Mouse (Mus musculus): ENCODE measurements around the gene Lrmda. TPM values are rescaled to one million over a fixed set of nuclear protein-coding genes. Genes with fewer than 3 reads are reported as not detected.
"Not testable (repeated sequence)": the region's sequence is repeated elsewhere in the genome, so short reads cannot be mapped to it uniquely, and the experiment has no call there.

The Lrmda gene
- polyA plus RNA-seq, 1 experiment from 2014 or later, result 0.20 TPM

DNA sequence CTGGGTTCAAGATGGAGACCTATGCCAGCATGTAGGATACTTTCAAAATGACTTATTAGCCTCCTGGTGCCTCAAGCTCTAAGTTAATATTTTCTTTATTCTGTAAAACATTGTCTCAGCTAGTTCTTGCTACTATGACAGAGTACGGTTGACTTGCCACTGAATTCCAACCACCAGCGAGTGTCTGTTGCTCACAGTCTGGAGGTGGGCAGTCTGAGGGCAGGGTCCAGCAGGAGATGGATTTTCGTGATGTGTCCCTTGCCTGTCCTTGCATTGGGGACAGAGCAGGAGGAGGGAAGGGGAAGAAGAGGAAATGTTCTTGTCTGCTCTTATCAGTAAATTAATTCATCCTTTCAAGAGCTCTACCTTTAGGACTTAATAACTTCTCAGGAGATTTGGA, 559.5 kb downstream of the Lrmda start:
- ATAC-seq (ENCODE audit: insufficient number of reproducible peaks, low FRiP score, low TSS enrichment, low read depth), result no peak
- Histone ChIP-seq H3K4me3 (ENCODE audit: low read depth, low read length) (no peak overlapping the region), H3K27ac (replicated peaks; ENCODE audit: low read depth, low read length) (no peak overlapping the region), H3K27me3 (ENCODE audit: control insufficient read depth, insufficient read depth, low read length) (0 out of 2 replicates have a peak, but pooled peaks cover 4% of the 10 kb centered on the region), H3K4me2 (ENCODE audit: low read depth, severe bottlenecking) (no peak overlapping the region), H3K36me3 (ENCODE audit: control insufficient read depth, insufficient read depth, low read length) (no peaks in the 10 kb centered on the region), H3K9ac (ENCODE audit: low read length) (no peak overlapping the region), H3K9me3 (ENCODE audit: control insufficient read depth, low read length) (no peaks in the 10 kb centered on the region), H3K4me1 (ENCODE audit: control insufficient read depth, insufficient read depth, low read length) (peaks cover 25% of the 10 kb centered on the region)
- 83% methylated on average over 3 of the region's 3 CpGs for WGBS
- no peak for DNase-seq (ENCODE audit: low spot score)

GRCm38 (mm10) chr14:22582065-22582464, 562.6 kb downstream of the Lrmda start:
- ATAC-seq (ENCODE audit: insufficient number of reproducible peaks, low FRiP score, low TSS enrichment, low read depth), result no peak
- H3K4me3 ChIP-seq (ENCODE audit: low read depth, low read length), result no peak overlapping the region
- WGBS, result 93% methylated on average over 9 of the region's 9 CpGs

DNA sequence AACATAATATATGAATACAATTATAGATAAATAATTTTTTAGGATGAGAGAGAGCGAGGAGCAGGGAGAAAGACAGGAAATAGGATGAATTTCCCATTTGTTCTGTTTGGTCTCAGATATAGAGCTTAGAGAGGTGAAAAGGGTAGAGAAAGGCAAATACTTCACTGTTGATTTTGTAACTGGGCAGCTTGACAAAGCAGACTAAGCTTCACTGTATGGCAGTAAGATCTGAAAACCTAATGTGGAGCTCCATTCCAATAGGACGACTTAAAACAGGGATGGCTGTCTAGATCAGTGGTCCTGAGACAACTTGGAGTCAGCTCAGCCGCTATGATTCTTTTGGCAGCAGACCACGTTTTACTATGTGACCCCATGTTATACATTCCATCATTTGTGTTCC, 566.8 kb downstream of the Lrmda start:
- H3K9ac ChIP-seq (ENCODE audit: low read length), result no peak overlapping the region
- DNase-seq (ENCODE audit: low spot score), result no peak
- no peaks in the 10 kb centered on the region for H3K36me3 ChIP-seq (ENCODE audit: control insufficient read depth, insufficient read depth, low read length)
- H3K27ac ChIP-seq (replicated peaks; ENCODE audit: low read depth, low read length), result no peak overlapping the region
- ATAC-seq (ENCODE audit: insufficient number of reproducible peaks, low FRiP score, low TSS enrichment, low read depth), result no peak
- WGBS, result 84% methylated on average over 4 of the region's 4 CpGs
- no peak overlapping the region for H3K4me3 ChIP-seq (ENCODE audit: low read depth, low read length)
- H3K4me2 ChIP-seq (ENCODE audit: low read depth, severe bottlenecking), result no peak overlapping the region
- peaks cover 20% of the 10 kb centered on the region for H3K4me1 ChIP-seq (ENCODE audit: control insufficient read depth, insufficient read depth, low read length)
- no peaks in the 10 kb centered on the region for H3K9me3 ChIP-seq (ENCODE audit: control insufficient read depth, low read length)
- H3K27me3 ChIP-seq (ENCODE audit: control insufficient read depth, insufficient read depth, low read length), result no peaks in the 10 kb centered on the region

More at GRCm38 (mm10) chr14:22582065-22582464, 562.6 kb downstream of the Lrmda start:
- H3K27ac ChIP-seq (replicated peaks; ENCODE audit: low read depth, low read length), result no peak overlapping the region
- H3K4me2 ChIP-seq (ENCODE audit: low read depth, severe bottlenecking), result no peak overlapping the region
- no peaks in the 10 kb centered on the region for H3K36me3 ChIP-seq (ENCODE audit: control insufficient read depth, insufficient read depth, low read length)
- no peaks in the 10 kb centered on the region for H3K9me3 ChIP-seq (ENCODE audit: control insufficient read depth, low read length)
- H3K27me3 ChIP-seq (ENCODE audit: control insufficient read depth, insufficient read depth, low read length), result 0 out of 2 replicates have a peak, but pooled peaks cover 2% of the 10 kb centered on the region
- H3K4me1 ChIP-seq (ENCODE audit: control insufficient read depth, insufficient read depth, low read length), result peaks cover 6% of the 10 kb centered on the region
- no peak overlapping the region for H3K9ac ChIP-seq (ENCODE audit: low read length)
- DNase-seq (ENCODE audit: low spot score), result no peak

GRCm38 (mm10) chr14:22586796-22587195, 567.3 kb downstream of the Lrmda start:
- no peaks in the 10 kb centered on the region for H3K9me3 ChIP-seq (ENCODE audit: control insufficient read depth, low read length)
- H3K4me1 ChIP-seq (ENCODE audit: control insufficient read depth, insufficient read depth, low read length), result peaks cover 25% of the 10 kb centered on the region
- DNase-seq (ENCODE audit: low spot score) (no peak), ATAC-seq (ENCODE audit: insufficient number of reproducible peaks, low FRiP score, low TSS enrichment, low read depth) (no peak)
- H3K4me2 ChIP-seq (ENCODE audit: low read depth, severe bottlenecking), result no peak overlapping the region
- no peak overlapping the region for H3K9ac ChIP-seq (ENCODE audit: low read length)
- H3K36me3 ChIP-seq (ENCODE audit: control insufficient read depth, insufficient read depth, low read length), result no peaks in the 10 kb centered on the region
- H3K27me3 ChIP-seq (ENCODE audit: control insufficient read depth, insufficient read depth, low read length), result no peaks in the 10 kb centered on the region
- 88% methylated on average over 4 of the region's 4 CpGs for WGBS
- H3K4me3 ChIP-seq (ENCODE audit: low read depth, low read length), result no peak overlapping the region
- no peak overlapping the region for H3K27ac ChIP-seq (replicated peaks; ENCODE audit: low read depth, low read length)

DNA sequence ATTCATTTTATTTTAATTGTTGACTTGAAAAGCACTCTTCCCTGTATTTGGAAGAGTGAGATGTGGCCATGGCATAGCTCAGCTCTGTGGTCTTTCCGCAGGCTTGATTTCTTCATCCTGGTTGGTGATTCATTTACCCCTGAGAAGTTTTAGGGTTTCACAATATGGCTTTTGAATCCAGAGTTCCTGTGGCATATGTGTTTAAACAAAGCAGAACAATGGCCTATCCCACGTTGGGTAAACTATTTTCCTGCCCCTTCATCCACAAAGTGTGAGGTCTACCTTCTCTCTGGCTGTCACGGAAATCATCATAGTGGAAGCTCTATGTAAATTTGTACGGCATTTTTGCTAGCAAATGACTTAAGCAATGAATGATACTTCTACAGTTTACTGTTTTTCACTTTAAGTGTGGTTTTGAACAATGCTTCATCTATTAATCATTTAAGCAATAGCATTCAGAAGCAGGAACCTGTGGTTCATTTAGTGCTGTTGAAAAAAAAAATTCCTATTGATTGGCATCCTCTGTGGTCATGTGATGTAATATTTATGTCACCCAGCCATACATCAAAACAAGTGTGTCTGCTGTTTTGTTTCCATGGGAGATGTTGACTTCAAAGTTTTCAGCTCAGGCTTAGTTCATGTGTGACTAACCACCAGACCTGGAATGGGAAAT, 567.9 kb downstream of the Lrmda start:
- Histone ChIP-seq H3K27me3 (ENCODE audit: control insufficient read depth, insufficient read depth, low read length) (no peaks in the 10 kb centered on the region), H3K4me3 (ENCODE audit: low read depth, low read length) (no peak overlapping the region), H3K4me1 (ENCODE audit: control insufficient read depth, insufficient read depth, low read length) (peaks cover 30% of the 10 kb centered on the region), H3K4me2 (ENCODE audit: low read depth, severe bottlenecking) (no peak overlapping the region), H3K27ac (replicated peaks; ENCODE audit: low read depth, low read length) (no peak overlapping the region), H3K9ac (ENCODE audit: low read length) (no peak overlapping the region), H3K36me3 (ENCODE audit: control insufficient read depth, insufficient read depth, low read length) (no peaks in the 10 kb centered on the region), H3K9me3 (ENCODE audit: control insufficient read depth, low read length) (no peaks in the 10 kb centered on the region)
- ATAC-seq (ENCODE audit: insufficient number of reproducible peaks, low FRiP score, low TSS enrichment, low read depth), result no peak
- no peak for DNase-seq (ENCODE audit: low spot score)
- WGBS, result 86% methylated on average over 4 of the region's 4 CpGs

DNA sequence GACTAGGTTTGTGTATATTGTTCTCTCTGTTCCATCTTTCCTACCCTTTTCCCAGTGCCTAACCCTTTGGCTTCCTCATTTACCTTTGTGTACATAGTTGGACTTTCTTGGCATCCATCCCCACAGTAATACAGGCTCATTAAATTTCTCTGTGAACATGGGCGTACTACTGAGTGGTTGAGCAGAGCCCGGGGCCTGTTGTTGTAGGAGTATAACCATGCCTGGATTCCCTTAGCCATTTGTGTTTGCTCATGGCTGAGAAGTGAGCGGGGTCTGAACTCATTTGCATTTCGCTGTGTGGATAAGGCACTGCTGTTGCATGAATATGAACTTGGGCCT, 568.4 kb downstream of the Lrmda start:
- Histone ChIP-seq H3K36me3 (ENCODE audit: control insufficient read depth, insufficient read depth, low read length) (no peaks in the 10 kb centered on the region), H3K4me2 (ENCODE audit: low read depth, severe bottlenecking) (no peak overlapping the region), H3K9me3 (ENCODE audit: control insufficient read depth, low read length) (no peaks in the 10 kb centered on the region), H3K27ac (replicated peaks; ENCODE audit: low read depth, low read length) (no peak overlapping the region), H3K9ac (ENCODE audit: low read length) (no peak overlapping the region), H3K4me1 (ENCODE audit: control insufficient read depth, insufficient read depth, low read length) (peaks cover 30% of the 10 kb centered on the region), H3K27me3 (ENCODE audit: control insufficient read depth, insufficient read depth, low read length) (no peaks in the 10 kb centered on the region), H3K4me3 (ENCODE audit: low read depth, low read length) (no peak overlapping the region)
- DNase-seq (ENCODE audit: low spot score), result no peak
- WGBS, result 87% methylated on average over 4 of the region's 4 CpGs
- ATAC-seq (ENCODE audit: insufficient number of reproducible peaks, low FRiP score, low TSS enrichment, low read depth), result no peak

- ATAC-seq (ENCODE audit: insufficient number of reproducible peaks, low FRiP score, low TSS enrichment, low read depth); DNase-seq (ENCODE audit: low spot score); H3K27me3 ChIP-seq (ENCODE audit: control insufficient read depth, insufficient read depth, low read length); H3K36me3 ChIP-seq (ENCODE audit: control insufficient read depth, insufficient read depth, low read length); H3K27ac ChIP-seq (replicated peaks; ENCODE audit: low read depth, low read length); H3K9ac ChIP-seq (ENCODE audit: low read length); H3K4me2 ChIP-seq (ENCODE audit: low read depth, severe bottlenecking); H3K4me3 ChIP-seq (ENCODE audit: low read depth, low read length); H3K9me3 ChIP-seq (ENCODE audit: control insufficient read depth, low read length): not testable (repeated sequence)
- H3K4me1 ChIP-seq (ENCODE audit: control insufficient read depth, insufficient read depth, low read length), result peaks cover 30% of the 10 kb centered on the region
- 68% methylated on average over 1 of the region's 1 CpGs for WGBS
These were observed 568.9 kb downstream of the Lrmda start for GRCm38 (mm10) chr14:22588394-22588793.

GRCm38 (mm10) chr14:22589503-22590215, 570.1 kb downstream of the Lrmda start:
- peak overlapping the region; percentile 25; the same call in 1 of the 2 replicates for H3K27ac ChIP-seq (replicated peaks; ENCODE audit: low read depth, low read length)

More at GRCm38 (mm10) chr14:22589503-22590215, 570.1 kb downstream of the Lrmda start:
- peaks cover 30% of the 10 kb centered on the region for H3K4me1 ChIP-seq (ENCODE audit: control insufficient read depth, insufficient read depth, low read length)
- no peaks in the 10 kb centered on the region for H3K27me3 ChIP-seq (ENCODE audit: control insufficient read depth, insufficient read depth, low read length)
- DNase-seq (ENCODE audit: low spot score) (peak; percentile 69), ATAC-seq (ENCODE audit: insufficient number of reproducible peaks, low FRiP score, low TSS enrichment, low read depth) (peak; percentile 62)
- no peak overlapping the region for H3K4me3 ChIP-seq (ENCODE audit: low read depth, low read length)
- H3K9ac ChIP-seq (ENCODE audit: low read length), result no peak overlapping the region
- no peaks in the 10 kb centered on the region for H3K9me3 ChIP-seq (ENCODE audit: control insufficient read depth, low read length)
- 11% methylated on average over 7 of the region's 7 CpGs for WGBS
- no peak overlapping the region for H3K4me2 ChIP-seq (ENCODE audit: low read depth, severe bottlenecking)
- H3K36me3 ChIP-seq (ENCODE audit: control insufficient read depth, insufficient read depth, low read length), result no peaks in the 10 kb centered on the region
